Mouse (Mus musculus) liver, embryonic 16.5 days (tissue): ENCODE results near the gene Asna1. TPM values are rescaled to one million over a fixed set of nuclear protein-coding genes. Genes with fewer than 3 reads are reported as not detected.
A peak's percentile ranks its signal among the peaks of the same experiment; 100 is the strongest.

ENCODE experiments used
- ATAC-seq: fragments of 200-750 bp; cut with Nextera tagmentation; 2 replicates; pipeline ENCODE4 v1.8.0; 2017; ENCODE audit warnings: low read depth, mild to moderate bottlenecking, moderate number of reproducible peaks, moderate library complexity
- H3K27ac ChIP-seq: fragments of 300-500 bp; sonication (generic); 2 replicates; pipeline ENCODE4 v1.5.1; 2014; ENCODE audit warnings: mild to moderate bottlenecking, low read length
- H3K27me3 ChIP-seq: fragments of 300-500 bp; sonication (generic); 2 replicates; pipeline ENCODE4 v1.6.1; 2014; ENCODE audit warnings: low read depth, low read length, mixed read lengths; ENCODE audit not compliant: control insufficient read depth, insufficient read depth
- H3K36me3 ChIP-seq: fragments of 300-500 bp; sonication (generic); 2 replicates; pipeline ENCODE4 v1.6.1; 2014; ENCODE audit warnings: mild to moderate bottlenecking; ENCODE audit not compliant: control insufficient read depth, insufficient read depth
- H3K4me1 ChIP-seq: fragments of 300-500 bp; sonication (generic); 2 replicates; pipeline ENCODE4 v1.6.1; 2014; ENCODE audit warnings: low read depth, low read length, mixed read lengths; ENCODE audit not compliant: control insufficient read depth
- H3K4me2 ChIP-seq: fragments of 300-500 bp; sonication (generic); 2 replicates; pipeline ENCODE4 v1.6.1; 2014; ENCODE audit warnings: low read depth, low read length, mixed read lengths
- H3K4me3 ChIP-seq: fragments of 300-500 bp; sonication (generic); 2 replicates; pipeline ENCODE4 v1.5.1; 2014; ENCODE audit warnings: low read depth, mild to moderate bottlenecking, low read length
- H3K9ac ChIP-seq: fragments of 300-500 bp; sonication (generic); 2 replicates; pipeline ENCODE4 v1.6.1; 2014; ENCODE audit warnings: low read depth, low read length
- H3K9me3 ChIP-seq: fragments of 300-500 bp; sonication (generic); replicated peaks from 2 replicates; pipeline ENCODE4 v1.6.1; 2016; ENCODE audit warnings: low read length; ENCODE audit not compliant: control insufficient read depth
- WGBS: fragments of 180-500 bp; shearing (Covaris S2); extraction: QIAGEN DNeasy Blood & Tissue Kit; methylation state at CpG from one replicate; pipeline ENCODE4 v1.1.7; 2014; ENCODE audit not compliant: insufficient replicate concordance; 5-methylcytosine and 5-hydroxymethylcytosine counted together
- polyA plus RNA-seq: library from polyadenylated mRNA; unstranded; fragments of >200 nt; fragmentation: Nextera tagmentation; extraction: Ambion mirVana; gene quantifications from 2 replicates; pipeline ENCODE4 v1.2.1, GENCODE M21; 2015

The Asna1 gene
- polyA plus RNA-seq = 48.6 and 55.8 TPM in 2 replicates

DNA sequence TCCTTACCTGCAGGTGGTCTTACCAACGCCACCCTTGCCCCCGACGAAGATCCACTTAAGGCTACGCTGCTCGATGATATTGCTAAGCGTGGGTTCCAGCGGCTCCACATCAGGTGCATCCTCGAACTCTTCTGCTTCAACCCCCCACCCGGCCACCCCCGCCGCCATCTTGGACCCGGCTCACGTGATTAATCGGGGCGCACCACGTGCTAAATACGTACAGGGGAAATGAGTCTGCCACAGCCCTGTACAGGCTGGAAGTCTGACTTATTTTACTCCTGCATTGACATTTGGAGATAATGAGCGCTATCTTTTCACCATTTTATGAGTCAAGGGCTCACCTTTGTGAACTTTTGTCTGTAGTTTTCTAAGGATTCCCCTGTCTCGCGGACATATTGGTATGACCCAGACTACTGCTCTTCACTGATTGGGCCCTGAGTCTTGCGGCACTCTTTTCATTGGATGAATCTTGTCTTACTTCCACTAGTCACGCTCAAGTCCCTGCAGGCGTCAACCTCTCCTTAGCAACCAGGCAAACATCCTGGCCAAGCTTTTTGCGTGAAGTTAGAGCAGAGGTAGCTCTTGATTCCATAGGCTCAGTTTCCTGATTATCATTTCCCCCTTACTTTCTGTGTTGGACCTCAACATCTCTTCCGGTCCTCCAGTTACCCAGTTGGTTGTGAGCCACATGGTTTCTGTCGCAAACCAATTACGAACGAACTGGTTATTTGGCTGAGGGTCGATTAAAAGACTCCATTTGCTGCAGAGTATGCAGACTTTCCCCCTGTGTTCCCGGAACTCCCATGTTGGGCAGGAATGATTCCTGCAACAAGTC, at the start of gene Asna1:
Gene Asna1 (minus strand): TSS at position 184 of the 835 bp plus-strand sequence.
- WGBS = 4% methylated on average over 30 of the region's 30 CpGs
- H3K27ac ChIP-seq = peak within 1 kb of the TSS; percentile 94
- H3K9ac ChIP-seq = peak within 1 kb of the TSS; percentile 66
- peak; percentile 83 for ATAC-seq
- H3K4me2 ChIP-seq = peak within 1 kb of the TSS; percentile 93
- H3K36me3 ChIP-seq = peaks cover 26% of the 10 kb centered on the region
- H3K9me3 ChIP-seq = no peaks in the 10 kb centered on the region
- peak within 1 kb of the TSS; percentile 96 for H3K4me3 ChIP-seq
- H3K4me1 ChIP-seq = peaks cover 35% of the 10 kb centered on the region
- no peaks in the 10 kb centered on the region for H3K27me3 ChIP-seq

- no peak overlapping the region for H3K9ac ChIP-seq
- no peak overlapping the region for H3K4me3 ChIP-seq
- peak overlapping the region; percentile 13 for H3K27ac ChIP-seq
- H3K4me2 ChIP-seq = no peak overlapping the region
- H3K9me3 ChIP-seq = no peaks in the 10 kb centered on the region
- no peaks in the 10 kb centered on the region for H3K27me3 ChIP-seq
- peaks cover 51% of the 10 kb centered on the region for H3K4me1 ChIP-seq
- H3K36me3 ChIP-seq = peaks cover 21% of the 10 kb centered on the region
- ATAC-seq = no peak
- 84% methylated on average over 10 of the region's 10 CpGs for WGBS
Measured at GRCm38 (mm10) chr8:85074617-85075016, 49.5 kb upstream of the Asna1 start.

GRCm38 (mm10) chr8:85074167-85074566, 49.1 kb upstream of the Asna1 start:
- Histone ChIP-seq H3K4me3 (no peak overlapping the region), H3K9ac (no peak overlapping the region), H3K4me2 (no peak overlapping the region), H3K27ac (peak overlapping the region; percentile 13; the same call in 1 of the 2 replicates), H3K4me1 (peaks cover 47% of the 10 kb centered on the region), H3K27me3 (no peaks in the 10 kb centered on the region), H3K9me3 (no peaks in the 10 kb centered on the region), H3K36me3 (peaks cover 21% of the 10 kb centered on the region)
- ATAC-seq = no peak
- WGBS = 79% methylated on average over 10 of the region's 10 CpGs

- Histone ChIP-seq H3K9me3 (no peaks in the 10 kb centered on the region), H3K4me1 (peaks cover 44% of the 10 kb centered on the region), H3K4me2 (no peak overlapping the region), H3K27ac (no peak overlapping the region), H3K27me3 (no peaks in the 10 kb centered on the region), H3K36me3 (peaks cover 18% of the 10 kb centered on the region), H3K4me3 (no peak overlapping the region), H3K9ac (no peak overlapping the region)
- no peak for ATAC-seq
- 87% methylated on average over 15 of the region's 15 CpGs for WGBS
Measured at GRCm38 (mm10) chr8:85073041-85073612, 48.0 kb upstream of the Asna1 start.

GRCm38 (mm10) chr8:85072364-85072929, 47.4 kb upstream of the Asna1 start:
- H3K4me3 ChIP-seq = peak overlapping the region; percentile 96
- H3K4me1 ChIP-seq = peaks cover 44% of the 10 kb centered on the region
- H3K27ac ChIP-seq = peak overlapping the region; percentile 92
- ATAC-seq = no peak
- H3K9me3 ChIP-seq = no peaks in the 10 kb centered on the region
- H3K9ac ChIP-seq = peak overlapping the region; percentile 90
- peaks cover 18% of the 10 kb centered on the region for H3K36me3 ChIP-seq
- 32% methylated on average over 9 of the region's 9 CpGs for WGBS
- no peaks in the 10 kb centered on the region for H3K27me3 ChIP-seq
- H3K4me2 ChIP-seq = peak overlapping the region; percentile 89

- H3K27ac ChIP-seq = peak within 1 kb of the TSS; percentile 92
- under 1% methylated on average over 68 of the region's 68 CpGs for WGBS
- H3K4me2 ChIP-seq = peak within 1 kb of the TSS; percentile 89
- H3K4me1 ChIP-seq = peaks cover 41% of the 10 kb centered on the region
- H3K36me3 ChIP-seq = peaks cover 18% of the 10 kb centered on the region
- H3K27me3 ChIP-seq = no peaks in the 10 kb centered on the region
- peak; percentile 83 for ATAC-seq
- H3K9me3 ChIP-seq = no peaks in the 10 kb centered on the region
- H3K9ac ChIP-seq = peak within 1 kb of the TSS; percentile 90
- peak within 1 kb of the TSS; percentile 96 for H3K4me3 ChIP-seq
Measured at GRCm38 (mm10) chr8:85071514-85072281, 46.6 kb upstream of the Asna1 start, which contains the start of gene Dhps. Gene Dhps (plus strand): TSS chr8:85071757.

DNA sequence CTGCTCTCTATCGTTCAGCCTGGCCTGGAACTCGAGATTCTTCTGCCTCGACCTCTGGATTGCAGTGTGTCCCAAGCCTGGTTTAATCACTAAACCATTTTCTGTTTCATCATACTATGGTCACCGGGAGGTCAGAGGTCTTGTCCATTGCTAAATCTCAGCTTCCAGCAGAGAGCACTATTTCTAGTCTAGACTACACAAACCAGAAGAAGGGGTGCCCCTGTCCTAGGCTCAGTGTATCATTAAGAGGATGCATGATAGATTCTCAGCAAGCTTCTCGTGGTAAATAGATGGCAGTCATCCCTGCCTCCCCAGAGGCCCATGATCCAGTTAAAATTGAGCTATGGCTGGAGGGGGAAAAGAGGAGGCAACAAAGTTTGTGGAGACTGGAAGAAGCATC, 46.0 kb upstream of the Asna1 start:
- peak overlapping the region; percentile 92 for H3K27ac ChIP-seq
- peaks cover 17% of the 10 kb centered on the region for H3K36me3 ChIP-seq
- WGBS = 57% methylated on average over 5 of the region's 5 CpGs
- H3K27me3 ChIP-seq = no peaks in the 10 kb centered on the region
- no peaks in the 10 kb centered on the region for H3K9me3 ChIP-seq
- peaks cover 35% of the 10 kb centered on the region for H3K4me1 ChIP-seq
- ATAC-seq = peak; percentile 49
- peak overlapping the region; percentile 89 for H3K4me2 ChIP-seq
- peak overlapping the region; percentile 96 for H3K4me3 ChIP-seq
- H3K9ac ChIP-seq = 0 out of 2 replicates have a peak overlapping the region, but pooled peaks have one; percentile 1

DNA sequence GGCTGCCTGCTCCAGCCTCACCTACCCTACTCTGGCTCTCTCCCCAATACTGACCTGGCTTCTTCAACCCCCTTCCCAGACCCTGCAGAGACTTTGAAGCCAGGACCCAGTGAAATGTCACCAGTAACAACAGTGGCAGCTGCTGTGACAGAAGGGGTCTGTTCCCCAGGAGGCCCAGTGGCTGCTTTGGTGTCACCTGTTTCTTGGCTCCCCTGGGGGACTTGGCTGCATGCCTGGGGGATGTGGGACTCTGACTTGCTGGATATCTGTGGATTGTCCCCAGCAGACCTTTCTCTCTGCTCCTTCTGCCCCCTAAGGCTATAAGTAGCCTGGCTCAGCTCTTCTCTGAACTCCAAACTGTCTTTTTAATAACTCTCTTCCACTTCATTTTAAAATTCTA, 42.9 kb upstream of the Asna1 start, which contains the start of gene Gm5741:
Gene Gm5741 (minus strand): TSS at position 1 of the 400 bp plus-strand sequence.
- H3K4me1 ChIP-seq = peaks cover 19% of the 10 kb centered on the region
- H3K9ac ChIP-seq = no peak within 1 kb of the TSS
- H3K27me3 ChIP-seq = no peaks in the 10 kb centered on the region
- H3K27ac ChIP-seq = no peak within 1 kb of the TSS
- no peak within 1 kb of the TSS for H3K4me3 ChIP-seq
- ATAC-seq = no peak
- H3K9me3 ChIP-seq = no peaks in the 10 kb centered on the region
- H3K36me3 ChIP-seq = no peaks in the 10 kb centered on the region
- H3K4me2 ChIP-seq = no peak within 1 kb of the TSS
